Mouse (Mus musculus): Measurements from ENCODE around the gene Sytl5. TPM values are rescaled to one million over a fixed set of nuclear protein-coding genes. Genes with fewer than 3 reads are reported as not detected.

Gene Sytl5
- polyA plus RNA-seq, 1 experiment from 2014 or later = 0.54 TPM

GRCm38 (mm10) chrX:10005946-10006345 is 120.5 kb downstream of the Sytl5 start:
- H3K9me3 ChIP-seq (ENCODE audit: control insufficient read depth, low read length) = no peaks in the 10 kb centered on the region
- no peak overlapping the region for H3K27ac ChIP-seq (ENCODE audit: low read depth, low read length)
- no peak overlapping the region for H3K9ac ChIP-seq (replicated peaks; ENCODE audit: low read depth, low read length)
- no peak for ATAC-seq (ENCODE audit: low read depth)
- WGBS = 79% methylated on average over 1 of the region's 1 CpGs
- no peaks in the 10 kb centered on the region for H3K36me3 ChIP-seq (ENCODE audit: control insufficient read depth, insufficient read depth, low read length)
- H3K4me3 ChIP-seq (ENCODE audit: low read depth, low read length) = no peak overlapping the region
- no peaks in the 10 kb centered on the region for H3K4me1 ChIP-seq (ENCODE audit: control insufficient read depth, insufficient read depth, low read length)
- no peaks in the 10 kb centered on the region for H3K27me3 ChIP-seq (ENCODE audit: control insufficient read depth, insufficient read depth, low read length)
- no peak overlapping the region for H3K4me2 ChIP-seq (ENCODE audit: low read depth, low read length)

- ATAC-seq (ENCODE audit: low read depth) = no peak
Measured at GRCm38 (mm10) chrX:10007675-10008270, 122.4 kb downstream of the Sytl5 start.

GRCm38 (mm10) chrX:10010202-10010601 is 124.8 kb downstream of the Sytl5 start:
- ATAC-seq (ENCODE audit: low read depth) = peak; percentile 28; the same call in 1 of the 2 replicates
- no peak overlapping the region for H3K4me2 ChIP-seq (ENCODE audit: low read depth, low read length)

More at GRCm38 (mm10) chrX:10007675-10008270, 122.4 kb downstream of the Sytl5 start:
- H3K4me3 ChIP-seq (ENCODE audit: low read depth, low read length) = no peak overlapping the region
- H3K36me3 ChIP-seq (ENCODE audit: control insufficient read depth, insufficient read depth, low read length) = no peaks in the 10 kb centered on the region
- no peak overlapping the region for H3K4me2 ChIP-seq (ENCODE audit: low read depth, low read length)
- H3K27ac ChIP-seq (ENCODE audit: low read depth, low read length) = no peak overlapping the region
- H3K9ac ChIP-seq (replicated peaks; ENCODE audit: low read depth, low read length) = no peak overlapping the region
- no peaks in the 10 kb centered on the region for H3K27me3 ChIP-seq (ENCODE audit: control insufficient read depth, insufficient read depth, low read length)
- H3K4me1 ChIP-seq (ENCODE audit: control insufficient read depth, insufficient read depth, low read length) = no peaks in the 10 kb centered on the region
- WGBS = 97% methylated on average over 1 of the region's 1 CpGs
- no peaks in the 10 kb centered on the region for H3K9me3 ChIP-seq (ENCODE audit: control insufficient read depth, low read length)

GRCm38 (mm10) chrX:10034666-10035065 is 149.2 kb downstream of the Sytl5 start:
- ATAC-seq (ENCODE audit: low read depth) = no peak
- no peaks in the 10 kb centered on the region for H3K27me3 ChIP-seq (ENCODE audit: control insufficient read depth, insufficient read depth, low read length)
- H3K9ac ChIP-seq (replicated peaks; ENCODE audit: low read depth, low read length) = no peak overlapping the region
- H3K4me2 ChIP-seq (ENCODE audit: low read depth, low read length) = no peak overlapping the region
- no peaks in the 10 kb centered on the region for H3K36me3 ChIP-seq (ENCODE audit: control insufficient read depth, insufficient read depth, low read length)
- H3K4me3 ChIP-seq (ENCODE audit: low read depth, low read length) = no peak overlapping the region
- no peak overlapping the region for H3K27ac ChIP-seq (ENCODE audit: low read depth, low read length)
- H3K4me1 ChIP-seq (ENCODE audit: control insufficient read depth, insufficient read depth, low read length) = no peaks in the 10 kb centered on the region
- H3K9me3 ChIP-seq (ENCODE audit: control insufficient read depth, low read length) = no peaks in the 10 kb centered on the region

More at GRCm38 (mm10) chrX:10010202-10010601, 124.8 kb downstream of the Sytl5 start:
- Histone ChIP-seq H3K36me3 (ENCODE audit: control insufficient read depth, insufficient read depth, low read length) (no peaks in the 10 kb centered on the region), H3K9me3 (ENCODE audit: control insufficient read depth, low read length) (no peaks in the 10 kb centered on the region), H3K9ac (replicated peaks; ENCODE audit: low read depth, low read length) (no peak overlapping the region), H3K27ac (ENCODE audit: low read depth, low read length) (no peak overlapping the region), H3K27me3 (ENCODE audit: control insufficient read depth, insufficient read depth, low read length) (no peaks in the 10 kb centered on the region), H3K4me1 (ENCODE audit: control insufficient read depth, insufficient read depth, low read length) (no peaks in the 10 kb centered on the region), H3K4me3 (ENCODE audit: low read depth, low read length) (no peak overlapping the region)

Other genes with a start within 250 kb of the Sytl5 start
- 49.8 and 50.7 TPM in 2 replicates for gene Dynlt3, start 222.6 kb upstream of the Sytl5 start, polyA plus RNA-seq (2014; fragmentation: Nextera tagmentation; extraction: Ambion mirVana)
- gene Hypm, start 38.7 kb upstream of the Sytl5 start, polyA plus RNA-seq (2014; fragmentation: Nextera tagmentation; extraction: Ambion mirVana) = not detected in 2 replicates
- gene H2al3, start 35.9 kb upstream of the Sytl5 start, polyA plus RNA-seq (2014; fragmentation: Nextera tagmentation; extraction: Ambion mirVana) = not detected in 2 replicates
- gene Srpx, start 232.1 kb downstream of the Sytl5 start, polyA plus RNA-seq (2014; fragmentation: Nextera tagmentation; extraction: Ambion mirVana) = 1.8 and 6.1 TPM in 2 replicates